Mouse (Mus musculus): ENCODE results near the gene Rpl36al.

- TF ChIP-seq CTCF (IDR thresholded peaks at IDR 0.05; ENCODE audit: low read depth) (no peak), EP300 (IDR thresholded peaks at IDR 0.05; ENCODE audit: low read depth) (no peak)
These were observed 44.7 kb downstream of the Rpl36al start for GRCm38 (mm10) chr12:69139201-69139600.
